Mouse (Mus musculus) brain, embryonic 14.5 days (tissue): Measurements from ENCODE around the gene Exoc2. TPM values are rescaled to one million over a fixed set of nuclear protein-coding genes. Genes with fewer than 3 reads are reported as not detected.

Experiments used
- DNase-seq: peaks from one replicate; pipeline ENCODE4 v3.0.0-alpha.2; 2011; ENCODE audit warnings: low read depth
- CTCF ChIP-seq: fragments of 200-500 bp; IDR thresholded peaks from 2 replicates; pipeline ENCODE4 v1.5.1; 2012; ENCODE audit warnings: inconsistent platforms, mild to moderate bottlenecking, moderate library complexity, borderline replicate concordance; ENCODE audit not compliant: insufficient read depth, insufficient read length; ENCODE audit errors: extremely low read depth
- POLR2A ChIP-seq: fragments of 200-500 bp; IDR thresholded peaks from 2 replicates; pipeline ENCODE4 v1.6.1; 2012; ENCODE audit warnings: mild to moderate bottlenecking, inconsistent platforms, borderline replicate concordance; ENCODE audit not compliant: poor library complexity, insufficient read depth, insufficient read length, severe bottlenecking; ENCODE audit errors: extremely low read depth
- polyA plus RNA-seq: library from polyadenylated mRNA; depleted of rRNA; stranded (reverse); fragments of >200 nt; gene quantifications from 2 replicates; pipeline ENCODE4 v1.2.3, GENCODE M21; 2012; rRNA removed

Gene Exoc2
- polyA plus RNA-seq: 35.6 and 39.8 TPM in 2 replicates

GRCm38 (mm10) chr13:30973501-30974246 is at the start of gene Exoc2, which contains the start of gene Gm5447:
Exoc2 (minus strand) TSS chr13:30974093.
Gm5447 (plus strand) TSS chr13:30974204.
- no peak for TF ChIP-seq CTCF
- TF ChIP-seq POLR2A: peak; percentile 74
- peak; percentile 96 for DNase-seq

- DNase-seq: no peak
- TF ChIP-seq POLR2A: no peak
- no peak for TF ChIP-seq CTCF
Measured at GRCm38 (mm10) chr13:31023664-31024063, 49.8 kb upstream of the Exoc2 start.

- no peak for DNase-seq
- no peak for TF ChIP-seq POLR2A
- no peak for TF ChIP-seq CTCF
Measured at GRCm38 (mm10) chr13:31021927-31022326, 48.0 kb upstream of the Exoc2 start.

GRCm38 (mm10) chr13:31021514-31021913 is 47.6 kb upstream of the Exoc2 start:
- TF ChIP-seq CTCF: no peak
- TF ChIP-seq POLR2A: no peak
- no peak for DNase-seq

- no peak for DNase-seq
- TF ChIP-seq POLR2A (no peak), CTCF (no peak)
Measured at GRCm38 (mm10) chr13:31017545-31017944, 43.7 kb upstream of the Exoc2 start.

- TF ChIP-seq POLR2A (no peak), CTCF (no peak)
- DNase-seq: no peak
Measured at GRCm38 (mm10) chr13:31004995-31005394, 31.1 kb upstream of the Exoc2 start.

GRCm38 (mm10) chr13:31004458-31004857 is 30.6 kb upstream of the Exoc2 start:
- TF ChIP-seq POLR2A (no peak), CTCF (no peak)
- no peak for DNase-seq

GRCm38 (mm10) chr13:30999799-31000198 is 25.9 kb upstream of the Exoc2 start:
- DNase-seq: no peak
- TF ChIP-seq POLR2A (no peak), CTCF (no peak)

GRCm38 (mm10) chr13:30997526-30998253 is 23.8 kb upstream of the Exoc2 start:
- TF ChIP-seq POLR2A: no peak
- DNase-seq: peak; percentile 39

GRCm38 (mm10) chr13:30994249-30994858 is 20.5 kb upstream of the Exoc2 start:
- TF ChIP-seq POLR2A (no peak), CTCF (no peak)
- DNase-seq: no peak

- DNase-seq: peak; percentile 83
Measured at GRCm38 (mm10) chr13:30993819-30994218, 19.9 kb upstream of the Exoc2 start.

GRCm38 (mm10) chr13:30990233-30990632 is 16.3 kb upstream of the Exoc2 start:
- TF ChIP-seq POLR2A (no peak), CTCF (no peak)
- DNase-seq: no peak

More at GRCm38 (mm10) chr13:30993819-30994218, 19.9 kb upstream of the Exoc2 start:
- TF ChIP-seq POLR2A: no peak
- peak; percentile 71; the same call in 1 of the 2 replicates for TF ChIP-seq CTCF

GRCm38 (mm10) chr13:30989710-30990109 is 15.8 kb upstream of the Exoc2 start:
- no peak for TF ChIP-seq CTCF
- no peak for TF ChIP-seq POLR2A
- no peak for DNase-seq
